Mouse (Mus musculus): ENCODE measurements at regions not wholly inside any gene's neighbourhood (a gene's known extent, or its start where the extent isn't known, plus 50 kb on each side); places are given as distances from the start of the nearest gene placed in this dataset.
A peak's percentile ranks its signal among the peaks of the same experiment; 100 is the strongest.

GRCm38 (mm10) chr12:58027796-58028195, 183.8 kb upstream of the Sstr1 start:
- Histone ChIP-seq H3K27me3 (no peaks in the 10 kb centered on the region), H3K9me3 (replicated peaks) (no peaks in the 10 kb centered on the region), H3K4me3 (replicated peaks) (no peak overlapping the region), H3K9ac (no peak overlapping the region), H3K27ac (no peak overlapping the region), H3K36me3 (no peaks in the 10 kb centered on the region), H3K4me2 (no peak overlapping the region), H3K4me1 (no peaks in the 10 kb centered on the region)
- no peak for ATAC-seq (replicated peaks; ENCODE audit: low FRiP score)
- 63% methylated on average over 5 of the region's 5 CpGs for WGBS

- ATAC-seq (replicated peaks; ENCODE audit: low FRiP score): no peak
- Histone ChIP-seq H3K27ac (no peak overlapping the region), H3K9me3 (replicated peaks) (no peaks in the 10 kb centered on the region), H3K4me2 (no peak overlapping the region), H3K4me1 (no peaks in the 10 kb centered on the region), H3K9ac (no peak overlapping the region), H3K4me3 (replicated peaks) (no peak overlapping the region), H3K27me3 (no peaks in the 10 kb centered on the region), H3K36me3 (no peaks in the 10 kb centered on the region)
- WGBS: 79% methylated on average over 8 of the region's 8 CpGs
Observed at GRCm38 (mm10) chr12:58056368-58056860, 155.2 kb upstream of the Sstr1 start.

- no peak overlapping the region for H3K4me3 ChIP-seq (replicated peaks)
- no peaks in the 10 kb centered on the region for H3K9me3 ChIP-seq (replicated peaks)
- H3K27ac ChIP-seq: peak overlapping the region; percentile 79
- H3K4me2 ChIP-seq: no peak overlapping the region
- 23% methylated on average over 9 of the region's 9 CpGs for WGBS
- H3K9ac ChIP-seq: no peak overlapping the region
- peaks cover 4% of the 10 kb centered on the region; the same call in 1 of the 2 replicates for H3K4me1 ChIP-seq
- no peaks in the 10 kb centered on the region for H3K27me3 ChIP-seq
- peak; percentile 96 for ATAC-seq (replicated peaks; ENCODE audit: low FRiP score)
- no peaks in the 10 kb centered on the region for H3K36me3 ChIP-seq
Observed at GRCm38 (mm10) chr12:58067318-58068223, 144.0 kb upstream of the Sstr1 start.

GRCm38 (mm10) chr12:58087311-58087710, 124.3 kb upstream of the Sstr1 start:
- 47% methylated on average over 1 of the region's 1 CpGs for WGBS
- no peak overlapping the region for H3K27ac ChIP-seq
- ATAC-seq (replicated peaks; ENCODE audit: low FRiP score): 0 out of 2 replicates have a peak, but pooled peaks have one; percentile 58
- H3K27me3 ChIP-seq: no peaks in the 10 kb centered on the region
- no peaks in the 10 kb centered on the region for H3K36me3 ChIP-seq
- no peak overlapping the region for H3K4me3 ChIP-seq (replicated peaks)
- no peak overlapping the region for H3K4me2 ChIP-seq
- H3K9ac ChIP-seq: no peak overlapping the region
- H3K4me1 ChIP-seq: 0 out of 2 replicates have a peak, but pooled peaks cover 3% of the 10 kb centered on the region
- H3K9me3 ChIP-seq (replicated peaks): no peaks in the 10 kb centered on the region

GRCm38 (mm10) chr12:58112643-58113042, 98.9 kb upstream of the Sstr1 start:
- WGBS: 56% methylated on average over 3 of the region's 3 CpGs
- Histone ChIP-seq H3K4me3 (replicated peaks) (no peak overlapping the region), H3K27ac (no peak overlapping the region), H3K4me1 (no peaks in the 10 kb centered on the region), H3K36me3 (no peaks in the 10 kb centered on the region), H3K9ac (no peak overlapping the region), H3K9me3 (replicated peaks) (no peaks in the 10 kb centered on the region), H3K4me2 (no peak overlapping the region), H3K27me3 (no peaks in the 10 kb centered on the region)
- ATAC-seq (replicated peaks; ENCODE audit: low FRiP score): peak; percentile 79; the same call in 1 of the 2 replicates

- Histone ChIP-seq H3K27me3 (no peaks in the 10 kb centered on the region), H3K9me3 (replicated peaks) (no peaks in the 10 kb centered on the region), H3K36me3 (no peaks in the 10 kb centered on the region), H3K4me1 (no peaks in the 10 kb centered on the region), H3K4me3 (replicated peaks) (no peak overlapping the region), H3K4me2 (no peak overlapping the region), H3K27ac (no peak overlapping the region), H3K9ac (no peak overlapping the region)
- 77% methylated on average over 1 of the region's 1 CpGs for WGBS
- no peak for ATAC-seq (replicated peaks; ENCODE audit: low FRiP score)
Observed at GRCm38 (mm10) chr12:58139121-58139520, 72.5 kb upstream of the Sstr1 start.

GRCm38 (mm10) chr12:58151883-58152282, 59.7 kb upstream of the Sstr1 start:
- Histone ChIP-seq H3K27me3 (no peaks in the 10 kb centered on the region), H3K27ac (no peak overlapping the region), H3K36me3 (no peaks in the 10 kb centered on the region), H3K4me2 (no peak overlapping the region), H3K4me3 (replicated peaks) (no peak overlapping the region), H3K9ac (no peak overlapping the region), H3K9me3 (replicated peaks) (no peaks in the 10 kb centered on the region), H3K4me1 (no peaks in the 10 kb centered on the region)
- 61% methylated on average over 2 of the region's 2 CpGs for WGBS
- no peak for ATAC-seq (replicated peaks; ENCODE audit: low FRiP score)
